In genomic region chr1:162337170-162337569, GRCm38 (mm10) we compare ENCODE assay signal across 15 mouse cellular contexts.
"Had no signal": no experiment of that assay in that cellular context is flagged by ENCODE, and none has a peak within 500 bp of the region (broad histone marks: within the 10 kb centered on the region; RNA-seq: fewer than 3 reads in every experiment).

No protein-coding gene starts in this region.

- H3K9ac ChIP-seq: intestine, embryonic 15.5 days; limb, embryonic 12.5 days; liver, embryonic 13.5 days; liver, postnatal 0 days; lung, embryonic 15.5 days had no signal

- H3K4me2 ChIP-seq: intestine, embryonic 15.5 days; limb, embryonic 12.5 days; liver, embryonic 13.5 days; lung, embryonic 15.5 days had no signal

- H3K36me3 ChIP-seq: intestine, embryonic 15.5 days; limb, embryonic 12.5 days; liver, embryonic 13.5 days; lung, embryonic 15.5 days had no signal

- DNase-seq: kidney, adult 18-20 months; kidney, postnatal 10 days; kidney, postnatal 4 days; liver; liver, embryonic 13.5 days; liver, postnatal 0 days; right cerebral cortex, postnatal 4 days; spleen, adult 18-20 months; thymus, adult 18-20 months had no signal

- H3K27ac ChIP-seq: intestine, embryonic 15.5 days; left cerebral cortex, adult 2 months; limb, embryonic 12.5 days; liver, embryonic 13.5 days; lung, embryonic 15.5 days; macrophage had no signal

- H3K4me1 ChIP-seq: intestine, embryonic 15.5 days; liver, embryonic 13.5 days; lung, embryonic 15.5 days; megakaryocyte, embryonic 14.5 days had no signal

- H3K27me3 ChIP-seq: intestine, embryonic 15.5 days; limb, embryonic 12.5 days; liver, embryonic 13.5 days; lung, embryonic 15.5 days had no signal

- ATAC-seq: intestine, embryonic 15.5 days; liver, postnatal 0 days had no signal

- H3K9me3 ChIP-seq: intestine, embryonic 15.5 days; limb, embryonic 12.5 days; liver, embryonic 13.5 days; lung, embryonic 15.5 days; megakaryocyte, embryonic 14.5 days had no signal

- H3K4me3 ChIP-seq: intestine, embryonic 15.5 days; left cerebral cortex, adult 2 months; limb, embryonic 12.5 days; liver, embryonic 13.5 days; lung, embryonic 15.5 days; megakaryocyte, embryonic 14.5 days had no signal
